ENCODE assay signal across 8 mouse cellular contexts in the genomic region with DNA sequence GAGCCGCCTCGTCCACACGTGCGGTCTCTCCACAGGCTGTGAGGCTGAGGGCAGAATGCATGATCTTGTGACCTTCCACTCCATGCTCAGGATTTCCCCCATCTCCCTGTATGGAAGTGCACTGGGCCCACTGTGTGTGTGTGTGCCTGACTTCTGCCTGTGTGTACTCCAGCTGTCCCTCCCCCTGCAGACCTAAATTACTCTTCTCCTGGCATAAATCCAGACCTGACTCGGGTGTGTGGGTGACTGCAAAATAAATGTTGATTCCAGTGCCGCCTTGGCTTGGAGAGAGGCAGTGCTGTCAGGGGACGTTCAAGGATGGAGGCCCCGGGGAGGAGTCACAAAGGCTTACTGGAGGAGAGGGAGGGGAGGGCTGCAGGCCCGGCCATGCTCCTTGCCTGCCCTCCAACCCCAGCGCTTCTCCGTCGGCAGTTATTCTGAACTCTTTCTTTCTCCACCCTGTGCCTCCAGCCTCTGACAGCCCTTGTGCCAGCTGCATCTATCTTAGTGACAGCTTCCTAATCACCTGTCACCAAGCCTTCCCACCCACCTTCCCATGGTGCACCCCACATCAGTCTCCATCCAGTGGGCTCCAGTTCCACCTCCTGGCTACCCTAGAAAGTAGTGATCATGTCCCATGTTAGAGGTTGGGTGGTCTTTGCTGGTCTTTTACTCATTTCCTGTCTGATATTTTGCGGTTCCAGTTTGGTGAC. TPM values are rescaled to one million over a fixed set of nuclear protein-coding genes. Genes with fewer than 3 reads are reported as not detected.
DNase-seq lines count a peak whose midpoint lies in the region; ATAC-seq lines count a peak whose summit lies in the region.

No protein-coding gene starts in this region.

- H3K27ac ChIP-seq in embryonic facial prominence, embryonic 13.5 days = peak overlapping the region; percentile 71

- no peak; the same call in 1 of the 2 replicates for ATAC-seq in embryonic facial prominence, embryonic 13.5 days (ENCODE audit: insufficient number of reproducible peaks, insufficient read depth, low FRiP score, low TSS enrichment, low read depth)
- peak; percentile 50 for ATAC-seq in megakaryocyte-erythroid progenitor cell, adult 5-6 weeks (replicated peaks; ENCODE audit: low FRiP score, low TSS enrichment, poor library complexity, severe bottlenecking)
- ATAC-seq in cerebellum, adult (ENCODE audit: insufficient number of reproducible peaks, low FRiP score, low TSS enrichment) = no peak

- no peaks in the 10 kb centered on the region for H3K27me3 ChIP-seq in embryonic facial prominence, embryonic 13.5 days

- H3K4me3 ChIP-seq in embryonic facial prominence, embryonic 13.5 days = no peak overlapping the region

- H3K9me3 ChIP-seq in embryonic facial prominence, embryonic 13.5 days = no peaks in the 10 kb centered on the region

- peaks cover 73% of the 10 kb centered on the region for H3K4me1 ChIP-seq in embryonic facial prominence, embryonic 13.5 days

- H3K9ac ChIP-seq in embryonic facial prominence, embryonic 13.5 days = peak overlapping the region; percentile 54; the same call in 1 of the 2 replicates

- peak overlapping the region; percentile 28; the same call in 1 of the 2 replicates for H3K4me2 ChIP-seq in embryonic facial prominence, embryonic 13.5 days

- intact Hi-C loops in heart, postnatal 10 days (cut with DNase I) = no loop called here

- DNase-seq in layer of hippocampus, adult 11-12 months (ENCODE audit: low spot score) = peak; percentile 63
- no peak for DNase-seq in layer of hippocampus, postnatal 25 days (ENCODE audit: extremely low spot score in 1 of 2, low spot score in 1 of 2)
- peak; percentile 69 to 71 for DNase-seq in heart, postnatal 10 days
- DNase-seq in layer of hippocampus, adult 8-10 months (ENCODE audit: low spot score in 2 of 2) = peak; percentile 62 to 64
- no peak for DNase-seq in urinary bladder, postnatal 4 days (ENCODE audit: low spot score in 2 of 2)

- 16% methylated on average over 13 of the region's 13 CpGs for whole genome bisulfite sequencing in embryonic facial prominence, embryonic 13.5 days

- H3K36me3 ChIP-seq in embryonic facial prominence, embryonic 13.5 days = no peaks in the 10 kb centered on the region

RNA-seq across cellular contexts. Expression of a gene that starts 45.2 kb away (rescaled TPM):
- total RNA-seq in layer of hippocampus, postnatal 25 days (2021) = 10 to 100 TPM; 20.9 to 22.9 TPM
- 20.1 and 21.9 TPM in 2 replicates for polyA plus RNA-seq in embryonic facial prominence, embryonic 13.5 days (2015; fragmentation: Nextera tagmentation; extraction: Ambion mirVana)
- total RNA-seq in heart, postnatal 10 days (2021) = 10 to 100 TPM; 20.1 to 24.4 TPM
- total RNA-seq in layer of hippocampus, adult 8-10 months (2022) = 10 to 100 TPM; 24.3 to 30.2 (median 26.0) TPM
- total RNA-seq in megakaryocyte-erythroid progenitor cell, adult 5-6 weeks (2014; fragmentation: Nextera tagmentation) = 7.1 and 9.0 TPM in 2 replicates
- 6.2 and 10.3 TPM in 2 replicates for total RNA-seq in megakaryocyte-erythroid progenitor cell, adult 5-6 weeks (2017)

RNA-seq across cellular contexts. Expression of a gene that starts 45.4 kb away (rescaled TPM):
- total RNA-seq in layer of hippocampus, postnatal 25 days (2021) = 10 to 100 TPM; 62.2 to 67.0 TPM
- 514 and 560 TPM in 2 replicates for polyA plus RNA-seq in embryonic facial prominence, embryonic 13.5 days (2015; fragmentation: Nextera tagmentation; extraction: Ambion mirVana)
- total RNA-seq in heart, postnatal 10 days (2021) = 1,000 to 10,000 TPM; 1,610 to 1,731 TPM
- 10 to 100 TPM; 67.5 to 83.7 (median 75.9) TPM for total RNA-seq in layer of hippocampus, adult 8-10 months (2022)
- 80.7 and 102 TPM in 2 replicates for total RNA-seq in megakaryocyte-erythroid progenitor cell, adult 5-6 weeks (2014; fragmentation: Nextera tagmentation)
- total RNA-seq in megakaryocyte-erythroid progenitor cell, adult 5-6 weeks (2017) = 117 and 132 TPM in 2 replicates

Comparison
In these comparisons a context has a peak if more than half of its experiments do, and no peak if none do; other contexts are left out.
1. DNase-seq: peak in layer of hippocampus, adult 11-12 months (single experiment), heart, postnatal 10 days (2 of 2) and layer of hippocampus, adult 8-10 months (2 of 2); none in layer of hippocampus, postnatal 25 days (0 of 2) and urinary bladder, postnatal 4 days (0 of 2).
2. RNA of a gene that starts 45.4 kb away (total RNA-seq): 1,610 to 1,731 TPM in heart, postnatal 10 days; 80.7 to 132 TPM in megakaryocyte-erythroid progenitor cell, adult 5-6 weeks, 67.5 to 83.7 TPM in layer of hippocampus, adult 8-10 months and 62.2 to 67.0 TPM in layer of hippocampus, postnatal 25 days; every median in the first group is over 10 times any median in the second.